Mouse (Mus musculus): ENCODE data around the gene Bag6.

DNA sequence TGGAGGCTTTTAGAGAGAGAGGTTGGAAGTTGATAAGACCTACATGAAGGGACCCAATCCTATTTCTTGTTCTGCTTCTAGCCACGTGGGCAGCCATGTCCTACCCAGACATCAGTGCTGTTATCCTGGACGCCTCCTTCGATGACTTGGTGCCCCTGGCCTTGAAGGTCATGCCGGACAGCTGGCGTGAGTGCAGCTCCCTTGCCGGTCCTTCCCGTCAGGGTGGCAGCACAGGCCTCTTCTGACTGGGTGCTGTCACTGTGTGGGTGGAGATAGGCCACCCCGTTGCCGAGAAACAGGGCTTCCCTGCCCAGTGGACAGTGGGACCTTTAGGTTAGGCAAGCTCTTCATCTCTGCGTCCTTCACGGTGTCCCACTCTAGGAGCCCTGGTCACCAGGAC is 33.8 kb upstream of the Bag6 start:
- TF ChIP-seq CTCF (IDR thresholded peaks at IDR 0.05; ENCODE audit: extremely low read depth, insufficient read depth, low read length): no peak
- TF ChIP-seq POLR2A (IDR thresholded peaks at IDR 0.05; ENCODE audit: extremely low read depth, insufficient read depth, low read length): no peak

Data from cortical plate, adult 2 months (tissue).